In genomic region chr1:23202511-23203435, GRCm38 (mm10) we compare ENCODE assay signal across 10 mouse cellular contexts.
DNase-seq lines count a peak whose midpoint lies in the region; ATAC-seq and TF ChIP-seq lines count a peak whose summit lies in the region.
"Had no signal": no experiment of that assay in that cellular context is flagged by ENCODE, and none has a peak within 500 bp of the region (broad histone marks: within the 10 kb centered on the region; RNA-seq: fewer than 3 reads in every experiment).

No protein-coding gene starts in this region.

- ATAC-seq in forebrain, postnatal 0 days, result peak; percentile 43; the same call in 1 of the 2 replicates
- no peak for ATAC-seq in forebrain, embryonic 13.5 days
- no peak; the same call in 1 of the 2 replicates for ATAC-seq in hindbrain, embryonic 16.5 days
- ATAC-seq in stomach, embryonic 16.5 days (ENCODE audit: insufficient read depth, low FRiP score), result no peak

- H3K27ac ChIP-seq in forebrain, postnatal 0 days (ENCODE audit: low read depth, low read length), result no peak overlapping the region; the same call in 1 of the 2 replicates
- no peak overlapping the region for H3K27ac ChIP-seq in forebrain, embryonic 13.5 days
- peak overlapping the region; percentile 29; the same call in 1 of the 2 replicates for H3K27ac ChIP-seq in hindbrain, embryonic 16.5 days (ENCODE audit: low read depth, low read length)
- peak overlapping the region; percentile 4; the same call in 1 of the 2 replicates for H3K27ac ChIP-seq in stomach, embryonic 16.5 days (ENCODE audit: low read length)
- H3K27ac ChIP-seq: embryonic facial prominence, embryonic 13.5 days; limb, embryonic 12.5 days had no signal

- no peaks in the 10 kb centered on the region for H3K27me3 ChIP-seq in forebrain, postnatal 0 days (ENCODE audit: insufficient read depth, low read length)
- H3K27me3 ChIP-seq in forebrain, embryonic 13.5 days, result no peaks in the 10 kb centered on the region
- no peaks in the 10 kb centered on the region for H3K27me3 ChIP-seq in hindbrain, embryonic 16.5 days (replicated peaks; ENCODE audit: control insufficient read depth, insufficient read depth, low read length)
- no peaks in the 10 kb centered on the region for H3K27me3 ChIP-seq in stomach, embryonic 16.5 days (ENCODE audit: control insufficient read depth, insufficient read depth, low read length)
- H3K27me3 ChIP-seq: embryonic facial prominence, embryonic 13.5 days; limb, embryonic 12.5 days had no signal

- H3K4me2 ChIP-seq in forebrain, postnatal 0 days (ENCODE audit: low read depth), result no peak overlapping the region
- no peak overlapping the region for H3K4me2 ChIP-seq in forebrain, embryonic 13.5 days
- no peak overlapping the region for H3K4me2 ChIP-seq in hindbrain, embryonic 16.5 days (ENCODE audit: low read length)
- H3K4me2 ChIP-seq in stomach, embryonic 16.5 days (ENCODE audit: low read depth, low read length), result no peak overlapping the region
- H3K4me2 ChIP-seq: embryonic facial prominence, embryonic 13.5 days; limb, embryonic 12.5 days had no signal

- no peak overlapping the region for H3K4me3 ChIP-seq in forebrain, postnatal 0 days (ENCODE audit: low read depth, low read length)
- no peak overlapping the region for H3K4me3 ChIP-seq in forebrain, embryonic 13.5 days
- no peak overlapping the region for H3K4me3 ChIP-seq in hindbrain, embryonic 16.5 days (ENCODE audit: low read length)
- no peak overlapping the region for H3K4me3 ChIP-seq in stomach, embryonic 16.5 days (replicated peaks; ENCODE audit: low read length)
- H3K4me3 ChIP-seq: embryonic facial prominence, embryonic 13.5 days; limb, embryonic 12.5 days had no signal

- no peak for TF ChIP-seq CTCF in forebrain, postnatal 0 days (IDR thresholded peaks at IDR 0.05; ENCODE audit: low read depth)

- no peak overlapping the region for H3K9ac ChIP-seq in forebrain, postnatal 0 days
- H3K9ac ChIP-seq in forebrain, embryonic 13.5 days, result no peak overlapping the region
- no peak overlapping the region for H3K9ac ChIP-seq in hindbrain, embryonic 16.5 days (ENCODE audit: low read depth, low read length)
- no peak overlapping the region for H3K9ac ChIP-seq in stomach, embryonic 16.5 days (ENCODE audit: low read length)
- H3K9ac ChIP-seq: embryonic facial prominence, embryonic 13.5 days; limb, embryonic 12.5 days had no signal

- 37% methylated on average over 5 of the region's 5 CpGs for WGBS in forebrain, postnatal 0 days
- 46% methylated on average over 5 of the region's 5 CpGs for WGBS in forebrain, embryonic 13.5 days
- 41% methylated on average over 5 of the region's 5 CpGs for WGBS in hindbrain, embryonic 16.5 days
- WGBS in stomach, embryonic 16.5 days, result 47% methylated on average over 5 of the region's 5 CpGs

- no peaks in the 10 kb centered on the region for H3K9me3 ChIP-seq in forebrain, postnatal 0 days (ENCODE audit: low read length)
- H3K9me3 ChIP-seq in forebrain, embryonic 13.5 days (replicated peaks), result no peaks in the 10 kb centered on the region
- H3K9me3 ChIP-seq in hindbrain, embryonic 16.5 days (ENCODE audit: control insufficient read depth, low read length), result no peaks in the 10 kb centered on the region
- no peaks in the 10 kb centered on the region for H3K9me3 ChIP-seq in stomach, embryonic 16.5 days (replicated peaks; ENCODE audit: control insufficient read depth, low read length)
- H3K9me3 ChIP-seq: embryonic facial prominence, embryonic 13.5 days; limb, embryonic 12.5 days had no signal

- no peaks in the 10 kb centered on the region for H3K4me1 ChIP-seq in forebrain, postnatal 0 days (ENCODE audit: insufficient read depth)
- H3K4me1 ChIP-seq in forebrain, embryonic 13.5 days, result 0 out of 2 replicates have a peak, but pooled peaks cover 8% of the 10 kb centered on the region
- no peaks in the 10 kb centered on the region for H3K4me1 ChIP-seq in hindbrain, embryonic 16.5 days (ENCODE audit: control insufficient read depth, insufficient read depth, low read depth, low read length)
- H3K4me1 ChIP-seq in stomach, embryonic 16.5 days (ENCODE audit: control insufficient read depth, insufficient read depth, low read length), result no peaks in the 10 kb centered on the region
- H3K4me1 ChIP-seq: embryonic facial prominence, embryonic 13.5 days; limb, embryonic 12.5 days had no signal

- no peak for DNase-seq in forebrain, postnatal 0 days
- DNase-seq in right cerebral cortex, adult 18-20 months, result peak; percentile 14
- no peak for DNase-seq in right cerebral cortex, postnatal 25 days
- no peak for DNase-seq in urinary bladder, postnatal 14 days (ENCODE audit: low spot score)
- no peak for DNase-seq in right cerebral cortex, postnatal 36 days (ENCODE audit: low spot score in 2 of 2)

- no peaks in the 10 kb centered on the region for H3K36me3 ChIP-seq in forebrain, postnatal 0 days (ENCODE audit: insufficient read depth)
- no peaks in the 10 kb centered on the region for H3K36me3 ChIP-seq in forebrain, embryonic 13.5 days (ENCODE audit: poor library complexity, severe bottlenecking)
- no peaks in the 10 kb centered on the region for H3K36me3 ChIP-seq in hindbrain, embryonic 16.5 days (ENCODE audit: control insufficient read depth, insufficient read depth, low read length)
- no peaks in the 10 kb centered on the region for H3K36me3 ChIP-seq in stomach, embryonic 16.5 days (ENCODE audit: control insufficient read depth, insufficient read depth, low read length)
- H3K36me3 ChIP-seq: embryonic facial prominence, embryonic 13.5 days; limb, embryonic 12.5 days had no signal

Comparison
In these comparisons a context has a peak if more than half of its experiments do, and no peak if none do; other contexts are left out.
1. H3K27ac ChIP-seq: peak in hindbrain, embryonic 16.5 days (single experiment) and stomach, embryonic 16.5 days (single experiment); none in forebrain, postnatal 0 days (single experiment) and forebrain, embryonic 13.5 days (single experiment).